17 mouse cellular contexts compared by ENCODE assay signal in genomic region chr19:54470034-54470433, GRCm38 (mm10).
DNase-seq lines count a peak whose midpoint lies in the region; ATAC-seq lines count a peak whose summit lies in the region.
"Had no signal": no experiment of that assay in that cellular context is flagged by ENCODE, and none has a peak within 500 bp of the region (broad histone marks: within the 10 kb centered on the region; RNA-seq: fewer than 3 reads in every experiment).

No protein-coding gene starts in this region.

- H3K36me3 ChIP-seq in midbrain, embryonic 15.5 days (replicated peaks), result no peaks in the 10 kb centered on the region
- H3K36me3 ChIP-seq: embryonic facial prominence, embryonic 13.5 days; forebrain, embryonic 15.5 days had no signal

- H3K9ac ChIP-seq in midbrain, embryonic 15.5 days, result no peak overlapping the region
- H3K9ac ChIP-seq: embryonic facial prominence, embryonic 13.5 days; forebrain, embryonic 13.5 days; forebrain, embryonic 15.5 days; forebrain, postnatal 0 days had no signal

- no peak overlapping the region for H3K4me3 ChIP-seq in midbrain, embryonic 15.5 days
- H3K4me3 ChIP-seq: embryonic facial prominence, embryonic 13.5 days; forebrain, embryonic 13.5 days; forebrain, embryonic 15.5 days had no signal

- no peaks in the 10 kb centered on the region for H3K27me3 ChIP-seq in midbrain, embryonic 15.5 days (replicated peaks)
- H3K27me3 ChIP-seq: embryonic facial prominence, embryonic 13.5 days; forebrain, embryonic 13.5 days; forebrain, embryonic 15.5 days had no signal

- no peak for DNase-seq in frontal cortex, postnatal 10 days (ENCODE audit: low spot score in 2 of 2)
- DNase-seq in right cerebral cortex, adult 18-20 months, result peak; percentile 19
- DNase-seq in right cerebral cortex, postnatal 10 days (ENCODE audit: low spot score in 2 of 2), result no peak
- DNase-seq: adrenal gland, adult 2 months; adrenal gland, postnatal 10 days; adrenal gland, postnatal 25 days; cerebellum, adult 11-12 months; cerebellum, adult 2 months; cerebellum, adult 9-10 months; cerebellum, postnatal 10 days; cerebellum, postnatal 25 days; forebrain, postnatal 0 days had no signal

- H3K4me2 ChIP-seq in midbrain, embryonic 15.5 days, result no peak overlapping the region
- H3K4me2 ChIP-seq: embryonic facial prominence, embryonic 13.5 days; forebrain, embryonic 13.5 days; forebrain, embryonic 15.5 days had no signal

- H3K9me3 ChIP-seq in midbrain, embryonic 15.5 days, result no peaks in the 10 kb centered on the region
- H3K9me3 ChIP-seq: embryonic facial prominence, embryonic 13.5 days; forebrain, embryonic 13.5 days; forebrain, embryonic 15.5 days had no signal

- peak; percentile 67 for ATAC-seq in frontal cortex, adult (ENCODE audit: low TSS enrichment)
- ATAC-seq in midbrain, embryonic 15.5 days (replicated peaks), result no peak
- ATAC-seq: forebrain, embryonic 13.5 days; forebrain, embryonic 15.5 days; forebrain, postnatal 0 days had no signal

- 78% methylated on average over 5 of the region's 5 CpGs for WGBS in midbrain, embryonic 15.5 days

- H3K27ac ChIP-seq in midbrain, embryonic 15.5 days, result no peak overlapping the region
- H3K27ac ChIP-seq: embryonic facial prominence, embryonic 13.5 days; forebrain, embryonic 13.5 days; forebrain, embryonic 15.5 days had no signal

- no peaks in the 10 kb centered on the region for H3K4me1 ChIP-seq in midbrain, embryonic 15.5 days
- H3K4me1 ChIP-seq: embryonic facial prominence, embryonic 13.5 days; forebrain, embryonic 13.5 days; forebrain, embryonic 15.5 days had no signal
